Mouse (Mus musculus): Measurements from ENCODE around the gene Elmo1. TPM values are rescaled to one million over a fixed set of nuclear protein-coding genes. Genes with fewer than 3 reads are reported as not detected.

Gene Elmo1
- total RNA-seq, 2 experiments from 2014 or later: 28.1 to 30.9 TPM

DNA sequence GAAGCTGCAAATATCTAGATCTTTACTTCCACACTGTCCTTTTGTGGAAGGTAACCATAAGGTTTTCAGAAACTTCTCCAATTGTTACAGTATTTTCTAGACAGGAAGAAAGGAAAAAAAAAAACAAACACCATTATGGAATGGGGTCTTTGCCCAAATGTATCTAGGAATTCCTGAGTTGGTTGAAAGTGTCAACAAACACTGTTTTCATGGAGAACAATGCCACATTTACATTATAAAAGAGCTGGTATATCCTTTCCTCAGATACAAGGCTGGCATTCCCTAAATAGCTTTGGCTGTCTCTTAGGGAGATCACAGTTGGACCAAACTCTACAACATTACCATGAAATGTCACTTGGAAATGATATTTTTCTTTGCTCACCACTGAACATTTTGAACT is 411.5 kb downstream of the Elmo1 start:
- DNase-seq (ENCODE audit: extremely low spot score in 1 of 2, low spot score in 1 of 2): no peak

DNA sequence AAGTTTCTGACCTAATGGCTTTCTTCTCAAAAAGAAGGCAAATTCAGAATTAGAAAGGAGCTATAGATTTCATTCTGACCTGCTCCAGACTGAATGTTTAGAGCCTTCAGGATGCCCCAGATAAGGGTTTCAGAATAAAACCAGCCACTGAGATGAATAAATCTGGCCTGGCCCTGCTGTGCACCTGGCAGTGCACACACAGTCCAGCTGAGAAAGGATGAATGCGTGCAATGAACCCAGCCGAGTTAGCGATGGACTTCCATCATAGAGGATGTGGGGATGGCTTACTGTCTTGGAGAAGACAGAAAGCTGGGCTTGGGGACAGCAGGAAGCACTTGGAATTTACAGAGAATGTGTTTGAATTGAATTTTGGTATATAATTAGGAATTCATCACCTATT is 413.0 kb downstream of the Elmo1 start:
- DNase-seq (ENCODE audit: extremely low spot score in 1 of 2, low spot score in 1 of 2): no peak

DNA sequence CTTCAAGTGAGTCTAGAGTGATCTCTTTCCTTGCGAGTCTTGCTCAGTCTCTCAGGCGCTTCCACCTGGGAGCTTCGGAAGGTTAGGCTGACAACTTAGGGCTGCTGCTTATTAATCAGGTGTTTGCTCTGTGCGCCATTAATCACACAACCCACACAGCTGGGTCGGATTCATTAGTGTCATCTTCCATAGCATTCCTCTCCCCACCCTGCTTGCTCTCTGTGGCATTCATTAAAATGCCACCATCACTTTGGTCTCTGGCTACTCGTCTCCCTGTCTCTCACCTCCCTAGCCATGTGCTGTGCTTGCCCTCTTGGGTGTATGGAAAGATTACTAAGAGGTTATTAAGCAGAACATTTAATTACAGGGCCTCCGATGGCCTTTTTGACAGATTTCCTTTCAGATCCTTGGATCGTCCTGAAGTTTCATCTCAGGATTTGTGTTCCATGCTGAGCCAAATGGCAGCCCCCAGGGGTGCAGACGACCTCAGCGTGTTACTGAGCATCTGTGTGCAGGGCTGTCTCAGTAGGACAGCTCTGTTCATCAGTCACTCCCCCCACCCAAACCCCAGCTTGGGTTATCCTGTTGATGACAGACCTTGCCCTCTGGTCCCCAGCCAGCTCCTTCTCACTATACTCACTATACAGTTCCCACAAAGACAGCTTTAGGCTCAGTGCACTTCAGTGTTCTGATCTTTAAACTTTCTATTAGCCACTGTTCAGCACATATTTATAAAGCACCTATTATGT is 417.2 kb downstream of the Elmo1 start:
- DNase-seq (ENCODE audit: extremely low spot score in 1 of 2, low spot score in 1 of 2): no peak

DNA sequence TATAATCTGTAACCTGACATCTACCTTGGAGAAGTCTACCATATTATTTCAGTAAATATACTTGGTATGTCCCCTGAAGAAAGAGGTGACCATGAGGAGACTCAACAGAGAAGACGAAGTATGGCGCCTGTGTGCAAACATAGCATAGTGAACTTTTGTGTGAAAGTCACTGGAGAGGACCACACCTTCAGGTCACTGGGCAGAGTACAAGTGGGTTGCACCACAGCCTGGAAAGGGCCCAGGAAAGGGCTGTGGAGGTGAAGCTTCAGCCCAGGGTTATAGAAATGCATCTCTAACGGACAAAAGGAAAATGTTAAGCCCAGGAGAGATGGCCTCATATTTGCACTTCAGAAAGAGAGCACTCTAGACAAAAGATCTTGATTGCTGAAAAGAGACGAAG is 420.6 kb downstream of the Elmo1 start:
- no peak for DNase-seq (ENCODE audit: extremely low spot score in 1 of 2, low spot score in 1 of 2)

DNA sequence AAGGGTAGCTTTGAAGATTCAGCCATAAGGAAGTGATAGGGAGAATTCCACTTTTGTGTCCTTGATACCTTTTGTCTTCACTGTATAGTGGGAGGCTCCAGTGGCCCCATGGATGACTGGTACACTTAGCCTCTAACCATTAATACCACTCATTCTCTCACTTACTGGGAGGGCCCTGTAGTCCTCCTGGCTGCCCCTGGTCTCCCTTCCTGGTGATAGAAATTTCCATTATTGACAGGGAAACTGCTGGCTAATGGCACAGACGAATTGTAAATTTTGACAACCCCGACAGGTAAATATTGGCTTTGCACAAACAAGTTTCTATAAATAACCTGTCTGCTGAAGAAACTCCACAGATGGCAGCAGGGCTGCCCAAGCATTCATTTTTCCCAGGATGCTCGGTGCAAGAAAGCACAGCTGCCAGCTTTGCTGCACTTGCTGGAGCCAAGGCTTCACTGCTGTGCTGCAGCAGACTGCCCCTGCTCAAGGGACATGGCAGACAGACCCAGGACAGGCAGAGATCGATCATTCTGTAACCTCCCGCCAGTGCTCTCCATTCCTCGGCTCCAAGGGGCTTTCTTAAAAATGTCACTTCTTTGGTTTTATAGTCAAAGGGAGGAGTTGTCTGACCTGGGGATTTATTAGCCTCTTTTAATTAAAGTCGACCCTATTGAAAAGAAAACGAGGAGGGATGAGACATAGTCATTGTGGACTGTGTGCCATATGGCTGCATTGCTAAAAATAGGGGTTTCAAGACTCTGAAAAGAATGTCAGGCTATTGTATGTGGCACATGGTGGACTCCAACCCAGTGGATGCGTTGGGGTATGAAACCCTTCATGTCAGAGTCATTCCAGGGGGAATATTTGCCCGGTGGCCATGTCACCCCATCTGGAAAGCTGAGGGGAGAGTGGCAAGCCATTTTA is 422.2 kb downstream of the Elmo1 start:
- DNase-seq (ENCODE audit: extremely low spot score in 1 of 2, low spot score in 1 of 2): no peak

DNA sequence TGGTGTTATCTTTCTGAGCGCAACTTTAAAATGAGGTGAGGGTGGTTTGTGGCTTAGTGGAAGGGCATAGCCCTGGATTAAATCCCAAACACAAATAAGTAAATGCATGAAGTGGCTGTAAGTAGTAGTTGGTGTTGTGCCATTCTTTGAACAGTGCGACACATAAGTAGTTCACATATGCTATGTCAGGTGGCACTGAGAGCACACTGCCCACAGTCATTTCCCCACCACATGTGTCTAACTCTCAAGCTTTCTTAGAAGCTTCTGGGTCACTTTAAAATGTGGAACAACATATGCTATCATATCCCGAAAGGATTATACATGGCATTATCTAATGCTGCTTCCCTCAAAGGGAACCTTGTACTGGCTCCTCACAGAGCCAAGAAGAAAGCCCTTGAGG is 424.3 kb downstream of the Elmo1 start:
- no peak for DNase-seq (ENCODE audit: extremely low spot score in 1 of 2, low spot score in 1 of 2)

DNA sequence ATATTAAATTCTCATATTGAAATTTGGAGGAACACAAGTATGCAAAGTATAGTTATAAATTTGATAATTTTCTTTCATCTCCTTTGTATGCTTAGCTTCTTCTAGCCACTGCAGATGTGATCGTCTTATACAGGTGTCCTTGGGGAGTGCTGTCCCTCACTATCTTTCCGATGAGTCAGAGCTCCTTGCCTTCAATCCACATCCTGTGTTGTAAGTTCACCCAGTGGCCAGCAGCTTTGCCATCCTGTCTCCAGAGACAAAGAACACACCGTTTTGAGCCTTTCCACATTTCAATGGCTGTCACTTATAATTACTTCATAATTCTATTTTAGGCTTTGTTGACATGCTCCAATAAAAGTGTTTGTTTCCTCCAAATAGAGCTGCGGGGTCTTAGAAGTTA is 425.7 kb downstream of the Elmo1 start:
- no peak for DNase-seq (ENCODE audit: extremely low spot score in 1 of 2, low spot score in 1 of 2)

DNA sequence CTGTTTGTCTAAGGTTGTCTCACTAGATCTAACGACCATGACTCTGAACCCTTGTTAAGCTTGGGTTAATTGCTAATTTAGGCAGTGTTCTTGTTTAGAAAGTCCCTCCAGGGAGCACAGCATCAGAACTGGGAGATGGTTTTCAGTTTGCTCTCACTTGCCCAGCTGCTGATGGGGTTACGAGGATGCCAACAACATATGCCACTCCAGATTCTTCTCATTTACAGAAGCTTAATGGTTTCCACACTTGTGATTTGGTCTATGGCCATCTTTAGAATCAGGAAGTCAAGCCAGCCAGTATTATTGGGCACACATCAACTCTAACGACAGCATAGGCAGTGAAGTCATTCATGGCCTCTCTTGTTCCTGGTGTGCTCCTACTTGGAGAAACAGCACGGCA is 427.3 kb downstream of the Elmo1 start:
- DNase-seq (ENCODE audit: extremely low spot score in 1 of 2, low spot score in 1 of 2): no peak

DNA sequence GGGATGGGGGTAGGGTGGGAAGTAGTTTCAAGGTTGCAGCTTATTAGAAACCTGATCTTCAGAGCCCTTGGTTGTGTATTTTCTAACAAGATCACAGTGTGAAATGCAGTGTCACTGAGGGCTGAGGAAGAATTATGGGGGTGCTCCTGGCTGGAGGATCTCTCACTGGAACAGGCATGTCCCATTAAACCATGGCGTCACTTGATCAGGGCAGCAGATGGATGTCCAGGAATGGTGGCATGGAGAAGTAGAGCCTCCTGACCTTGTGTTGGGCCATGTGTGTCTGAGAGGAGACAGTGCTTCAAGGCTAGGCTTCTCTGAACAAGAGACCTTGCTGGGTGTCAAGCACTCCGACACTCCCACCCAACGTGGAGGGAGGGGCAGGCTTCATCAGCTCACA is 431.1 kb downstream of the Elmo1 start:
- no peak for DNase-seq (ENCODE audit: extremely low spot score in 1 of 2, low spot score in 1 of 2)

DNA sequence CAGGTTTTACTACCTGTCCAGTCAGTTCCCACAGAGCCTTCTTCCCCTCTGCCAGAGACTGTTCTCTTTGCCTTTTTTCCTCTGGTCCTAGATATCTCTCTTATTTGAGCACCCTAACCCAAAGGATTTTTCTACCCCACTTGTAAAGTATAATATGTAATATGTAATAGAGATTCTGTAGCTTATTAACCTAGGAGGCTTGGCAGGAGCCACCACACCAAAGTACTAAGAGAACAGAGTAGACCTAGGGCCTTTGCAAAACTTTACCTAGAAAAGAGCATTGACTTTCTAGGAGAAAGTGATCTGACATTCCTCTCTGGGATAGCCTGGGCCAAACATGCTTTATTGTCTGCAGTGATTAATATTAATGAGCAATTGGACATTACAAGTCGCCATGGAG is 433.3 kb downstream of the Elmo1 start:
- no peak for DNase-seq (ENCODE audit: extremely low spot score in 1 of 2, low spot score in 1 of 2)

DNA sequence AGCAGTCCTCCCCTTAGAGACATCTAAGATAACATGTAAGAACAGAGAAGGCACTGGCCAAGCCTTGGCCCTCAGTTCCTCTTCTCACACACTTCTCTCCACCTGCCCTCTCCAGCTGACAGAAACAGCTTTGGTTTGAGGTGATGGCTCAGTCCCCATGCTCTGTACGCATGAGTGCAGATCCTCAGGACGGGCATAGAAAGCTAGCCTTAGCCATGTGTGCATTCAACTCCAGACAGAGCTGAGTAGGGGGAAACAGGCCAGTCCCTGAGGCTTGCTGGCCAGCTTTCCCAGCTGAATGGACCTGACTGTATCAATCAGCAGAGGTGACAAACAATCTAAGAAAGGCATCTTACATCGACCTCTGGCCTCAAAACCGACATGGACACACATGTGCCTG is 435.4 kb downstream of the Elmo1 start:
- DNase-seq (ENCODE audit: extremely low spot score in 1 of 2, low spot score in 1 of 2): no peak

DNA sequence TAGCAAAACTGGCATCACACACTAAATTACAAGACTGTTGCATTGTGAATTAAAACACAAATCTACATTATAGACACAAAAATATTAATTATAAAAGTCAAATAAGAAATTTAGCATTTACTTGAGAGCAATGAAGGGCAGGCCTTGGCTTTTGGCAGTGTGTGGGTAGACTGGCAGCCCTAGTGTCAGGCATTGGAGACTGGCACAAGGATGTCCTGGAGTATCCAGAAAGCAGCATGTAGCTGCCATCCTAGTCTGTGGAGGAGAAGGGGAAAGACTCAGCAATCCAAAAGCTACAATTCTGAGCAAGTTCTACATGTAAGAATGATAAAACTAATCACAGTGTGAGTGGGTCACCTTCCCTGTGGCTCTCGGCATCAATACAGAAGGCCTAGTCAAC is 446.7 kb downstream of the Elmo1 start:
- no peak for DNase-seq (ENCODE audit: extremely low spot score in 1 of 2, low spot score in 1 of 2)

DNA sequence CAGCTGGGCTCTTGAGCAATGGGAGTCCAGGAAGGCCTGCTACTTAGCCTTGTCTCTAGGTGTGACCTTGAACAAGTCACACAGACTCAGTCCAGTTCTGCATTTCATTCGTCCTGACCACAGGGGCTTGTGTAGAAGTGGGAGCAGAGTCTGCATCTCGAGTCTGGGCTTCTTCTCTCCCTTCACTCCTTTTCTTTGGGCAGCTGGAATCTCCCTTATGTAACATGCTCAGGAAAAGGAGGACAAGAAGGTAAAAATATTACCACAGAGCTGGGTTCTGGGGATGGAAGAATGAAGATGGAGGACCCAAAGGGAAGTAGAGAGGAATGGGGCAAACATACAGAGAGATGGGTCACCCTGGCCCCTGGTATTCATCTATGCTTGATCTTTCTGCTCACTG is 447.1 kb downstream of the Elmo1 start:
- DNase-seq (ENCODE audit: extremely low spot score in 1 of 2, low spot score in 1 of 2): no peak

DNA sequence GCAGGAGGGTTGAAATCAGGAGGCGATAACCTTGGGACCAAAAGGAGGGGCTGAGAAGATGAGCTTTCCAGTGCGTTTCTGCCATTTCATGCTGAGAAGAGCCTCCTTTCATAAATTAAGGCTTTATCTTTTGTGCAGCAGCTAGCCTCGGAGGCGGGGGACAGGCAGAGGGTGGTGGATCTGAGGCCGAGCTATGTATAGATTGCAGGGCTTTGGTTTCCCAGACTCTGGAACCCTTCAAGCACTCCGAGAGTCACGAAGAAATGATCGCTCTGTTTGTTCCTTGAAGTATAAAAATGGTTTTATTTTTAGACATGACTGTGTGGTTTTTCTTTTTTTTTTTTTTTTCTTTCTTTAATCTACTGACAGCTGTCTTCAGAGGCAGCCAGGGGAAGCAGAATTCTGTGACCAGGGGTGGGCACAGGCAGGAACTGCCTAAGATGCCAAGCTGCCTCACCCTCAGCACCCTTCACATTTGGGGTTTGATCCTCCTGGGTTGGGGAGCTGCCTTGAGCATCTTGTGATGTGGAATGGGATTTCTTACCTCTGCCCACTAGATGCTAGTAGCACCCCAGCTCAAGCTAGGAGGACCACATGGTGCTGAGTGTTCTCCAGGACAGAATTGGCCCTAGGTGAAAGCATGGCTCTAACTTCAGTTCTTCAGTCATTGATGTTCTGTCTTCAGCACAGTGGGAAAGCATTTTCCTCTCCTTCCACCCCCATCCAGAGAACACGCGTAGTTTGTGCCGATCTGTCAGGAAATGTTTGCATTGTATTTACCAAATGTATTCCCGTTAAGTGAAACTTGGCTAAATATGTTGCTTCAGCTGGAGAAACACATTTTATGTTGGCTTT is 448.0 kb downstream of the Elmo1 start:
- DNase-seq (ENCODE audit: extremely low spot score in 1 of 2, low spot score in 1 of 2): no peak

DNA sequence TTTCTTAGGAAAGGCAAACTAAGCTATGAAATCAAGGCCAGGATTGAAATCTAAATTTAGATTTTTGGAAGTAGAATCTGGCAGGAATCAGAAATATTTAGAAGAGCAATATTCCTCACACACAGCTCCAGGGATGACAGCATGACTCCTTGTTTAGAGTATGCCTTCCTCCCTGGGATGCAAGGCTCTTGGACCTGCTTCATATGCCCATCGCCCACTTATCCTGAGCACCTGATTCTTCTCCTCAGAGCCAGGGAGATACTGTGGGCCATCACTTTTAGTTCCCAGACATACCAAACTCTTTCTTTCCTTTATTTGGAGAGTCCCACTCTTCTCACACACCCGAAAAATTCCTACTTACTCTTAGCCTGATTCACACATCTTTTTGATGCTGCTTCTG is 449.2 kb downstream of the Elmo1 start:
- DNase-seq (ENCODE audit: extremely low spot score in 1 of 2, low spot score in 1 of 2): no peak

DNA sequence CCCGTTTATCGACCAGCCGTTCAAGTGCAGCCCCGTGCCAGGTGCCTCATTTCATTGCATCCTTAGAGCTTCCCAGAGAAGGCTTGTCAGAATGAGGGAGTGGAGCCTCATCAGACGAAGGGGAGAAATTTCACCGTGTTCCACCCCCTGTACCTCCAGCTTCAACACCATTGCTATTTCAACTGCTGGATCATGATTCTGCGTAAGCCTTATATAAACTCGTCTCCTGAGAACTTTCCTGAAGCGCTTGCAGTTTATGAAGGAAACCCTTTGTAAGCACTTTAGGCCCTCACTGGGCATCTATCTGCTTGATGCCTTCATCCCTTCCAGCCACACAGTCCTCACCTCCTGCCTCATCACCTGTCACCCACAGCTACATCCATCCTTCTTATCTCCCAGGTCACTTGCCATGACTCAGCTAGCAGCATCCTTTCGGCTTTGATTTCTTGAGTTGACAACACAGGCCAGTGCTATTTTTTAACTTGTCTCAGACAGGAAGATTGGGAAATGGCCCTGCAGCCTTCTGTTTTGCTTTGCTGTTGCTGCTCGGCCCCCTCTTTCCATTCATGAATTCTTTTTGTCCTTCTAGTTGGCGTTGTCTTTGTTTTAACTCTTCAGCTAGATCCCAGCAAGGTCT is 456.3 kb downstream of the Elmo1 start:
- DNase-seq (ENCODE audit: extremely low spot score in 1 of 2, low spot score in 1 of 2): no peak

DNA sequence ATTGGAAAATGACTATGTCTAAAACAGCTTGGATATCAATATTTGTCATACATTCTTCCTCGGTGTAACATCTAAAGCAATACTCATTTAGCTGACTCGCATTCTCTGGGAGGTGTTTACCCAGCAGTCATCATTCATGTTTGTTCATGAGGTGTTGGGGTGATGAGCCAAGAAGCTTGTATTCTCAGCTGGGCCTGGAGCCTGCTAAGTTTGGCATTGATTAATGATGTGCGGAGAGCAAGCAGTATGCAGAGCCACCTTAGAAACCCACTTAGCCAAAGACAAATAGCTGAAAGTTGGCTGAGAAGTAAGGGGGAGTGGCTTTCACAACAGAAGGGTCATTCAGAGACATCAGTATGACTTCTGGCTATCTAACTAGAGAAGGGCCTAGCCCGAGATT is 459.6 kb downstream of the Elmo1 start:
- no peak for DNase-seq (ENCODE audit: extremely low spot score in 1 of 2, low spot score in 1 of 2)

DNA sequence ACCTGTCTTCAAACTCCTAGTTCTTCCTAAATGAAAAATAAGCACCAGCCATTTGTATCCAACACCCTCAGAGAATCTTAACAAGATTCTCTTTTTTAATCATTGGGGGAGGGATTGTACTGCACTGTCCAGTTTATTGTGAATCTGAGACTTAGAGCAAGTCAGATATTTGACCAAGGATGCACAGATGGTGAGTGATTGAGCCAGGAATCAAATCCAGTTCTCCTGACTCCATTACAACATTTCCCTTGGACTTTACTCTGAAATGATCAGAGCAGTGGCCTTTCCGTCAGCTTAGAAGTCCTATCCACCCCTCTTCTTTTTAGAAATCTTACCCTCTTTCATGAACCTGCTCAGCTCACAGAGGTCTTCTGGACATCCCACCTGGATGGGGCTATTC is 461.2 kb downstream of the Elmo1 start:
- no peak for DNase-seq (ENCODE audit: extremely low spot score in 1 of 2, low spot score in 1 of 2)

DNA sequence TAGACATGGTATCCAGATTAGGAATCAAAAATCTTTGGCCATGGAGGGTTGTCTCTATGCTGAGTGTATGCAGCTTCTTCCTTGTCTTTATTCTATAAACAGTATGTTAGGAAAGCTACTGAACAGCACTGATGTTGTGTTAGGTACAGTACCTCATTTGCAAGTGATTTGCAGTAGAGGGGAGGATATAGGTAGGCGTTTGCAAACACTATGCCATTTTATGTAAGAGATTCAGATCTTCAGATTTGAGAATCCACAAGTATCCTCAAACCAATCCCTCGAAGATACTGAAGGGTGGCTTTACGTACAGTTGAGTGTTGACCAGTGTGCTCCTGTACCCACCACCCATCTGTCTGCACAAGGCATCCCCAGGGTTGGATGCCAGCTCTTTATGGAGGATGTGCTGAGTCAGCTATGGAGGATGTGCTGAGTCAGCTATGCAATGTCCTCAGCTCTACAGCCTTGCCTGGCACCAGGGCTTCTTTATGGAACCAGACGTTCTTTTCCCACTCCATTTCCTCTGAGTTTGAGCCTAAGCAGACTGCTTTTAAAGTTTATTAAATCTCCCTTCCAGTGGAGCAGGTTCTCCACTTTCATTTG is 465.6 kb downstream of the Elmo1 start:
- no peak for DNase-seq (ENCODE audit: extremely low spot score in 1 of 2, low spot score in 1 of 2)

DNA sequence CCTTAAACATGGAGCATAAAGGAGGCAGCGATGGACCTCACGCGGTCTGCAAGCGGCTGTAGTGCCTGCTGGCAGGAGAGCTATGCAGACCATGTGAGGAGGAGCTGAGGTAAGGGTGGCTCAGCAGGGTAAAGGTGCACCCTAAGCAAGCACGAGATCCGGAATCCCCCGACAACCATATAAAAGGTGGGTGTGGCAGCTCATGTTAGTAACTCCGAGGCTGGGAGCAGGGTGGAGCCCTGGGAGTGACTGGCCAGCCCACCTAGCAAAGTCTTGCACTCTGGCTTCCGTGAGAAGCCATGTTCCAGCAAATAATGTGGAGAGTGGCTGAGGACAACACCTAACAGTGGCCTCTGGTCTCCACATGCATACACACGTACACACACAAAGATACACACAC is 466.3 kb downstream of the Elmo1 start:
- DNase-seq (ENCODE audit: extremely low spot score in 1 of 2, low spot score in 1 of 2): no peak

Data from layer of hippocampus, postnatal 25 days (tissue).